Mouse (Mus musculus): ENCODE data around the gene Litaf. TPM values are rescaled to one million over a fixed set of nuclear protein-coding genes. Genes with fewer than 3 reads are reported as not detected.

Gene Litaf
- polyA plus RNA-seq, 1 experiment, result 241 TPM

DNA sequence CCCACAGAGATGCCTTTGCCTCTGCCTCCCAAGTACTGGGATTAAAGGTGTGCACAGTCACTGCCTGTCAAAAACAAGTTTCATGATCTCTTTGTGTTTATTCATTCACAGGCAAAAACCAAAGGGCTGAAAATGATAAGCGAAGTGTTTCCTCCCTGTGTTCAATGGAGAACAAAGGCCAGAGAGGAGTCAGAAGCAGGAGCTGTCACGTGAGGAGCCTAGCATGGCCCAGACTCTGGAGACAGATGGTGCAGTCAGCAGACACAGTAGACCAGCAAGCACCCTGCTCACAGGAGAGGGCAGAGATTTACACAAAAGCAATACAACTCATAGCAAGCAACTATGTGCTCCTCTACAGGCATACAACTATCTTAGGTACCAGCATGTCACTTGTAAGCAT, 113.9 kb downstream of the Litaf start:
- no peak overlapping the region for H3K27ac ChIP-seq (ENCODE audit: insufficient read depth, low read depth, low read length)
- H3K4me1 ChIP-seq (ENCODE audit: control insufficient read depth, insufficient read depth, low read length), result peaks cover 14% of the 10 kb centered on the region
- no peak for TF ChIP-seq CTCF (IDR thresholded peaks at IDR 0.05; ENCODE audit: low read depth, low read length)
- TF ChIP-seq POLR2A (IDR thresholded peaks at IDR 0.05; ENCODE audit: borderline replicate concordance, low read depth, low read length), result no peak
- H3K4me3 ChIP-seq (ENCODE audit: insufficient read depth, low read length), result no peak overlapping the region

DNA sequence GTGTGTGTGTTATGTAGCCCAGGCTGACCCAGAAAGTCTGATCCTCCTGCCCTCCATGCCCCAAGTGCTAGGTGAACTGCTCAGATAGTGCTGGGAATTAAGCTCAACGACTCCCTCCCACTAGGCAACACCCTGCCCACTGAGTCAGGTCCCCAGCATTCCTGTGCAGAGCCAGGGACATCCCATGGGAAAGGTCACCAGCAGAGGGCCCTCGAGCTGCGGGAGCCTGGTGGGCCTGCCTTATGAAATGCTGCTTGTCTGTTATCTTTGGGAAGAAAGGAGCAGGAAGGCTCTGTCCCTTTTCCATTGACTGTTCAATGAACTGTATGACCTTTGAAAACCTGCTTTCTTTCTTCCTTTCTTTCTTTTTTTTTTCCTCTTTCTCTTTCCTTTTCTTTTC, 114.4 kb downstream of the Litaf start:
- TF ChIP-seq POLR2A (IDR thresholded peaks at IDR 0.05; ENCODE audit: borderline replicate concordance, low read depth, low read length) (no peak), CTCF (IDR thresholded peaks at IDR 0.05; ENCODE audit: low read depth, low read length) (0 out of 2 replicates have a peak, but pooled peaks have one; percentile 13)
- H3K4me3 ChIP-seq (ENCODE audit: insufficient read depth, low read length), result no peak overlapping the region
- peaks cover 14% of the 10 kb centered on the region for H3K4me1 ChIP-seq (ENCODE audit: control insufficient read depth, insufficient read depth, low read length)
- H3K27ac ChIP-seq (ENCODE audit: insufficient read depth, low read depth, low read length), result no peak overlapping the region

DNA sequence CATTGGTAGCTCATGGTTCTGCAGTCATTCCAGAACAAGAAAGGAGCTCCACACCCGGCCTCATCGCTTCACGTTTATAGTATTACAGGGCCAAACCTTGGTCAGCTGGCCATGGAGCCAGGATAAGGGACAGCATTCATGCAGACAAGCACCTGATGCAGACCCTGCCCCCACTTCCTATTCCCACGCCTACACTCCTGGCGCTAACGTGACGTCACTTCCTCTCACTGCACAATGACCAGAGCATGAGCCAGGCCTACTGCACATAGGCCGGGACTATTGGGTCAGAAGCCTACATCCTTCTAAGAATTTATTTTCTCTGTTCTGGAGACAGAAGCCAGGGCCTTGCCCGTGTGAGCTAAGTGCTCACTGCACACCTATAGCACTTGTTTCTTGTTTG, 115.4 kb downstream of the Litaf start:
- H3K4me1 ChIP-seq (ENCODE audit: control insufficient read depth, insufficient read depth, low read length), result peaks cover 17% of the 10 kb centered on the region
- no peak overlapping the region for H3K4me3 ChIP-seq (ENCODE audit: insufficient read depth, low read length)

DNA sequence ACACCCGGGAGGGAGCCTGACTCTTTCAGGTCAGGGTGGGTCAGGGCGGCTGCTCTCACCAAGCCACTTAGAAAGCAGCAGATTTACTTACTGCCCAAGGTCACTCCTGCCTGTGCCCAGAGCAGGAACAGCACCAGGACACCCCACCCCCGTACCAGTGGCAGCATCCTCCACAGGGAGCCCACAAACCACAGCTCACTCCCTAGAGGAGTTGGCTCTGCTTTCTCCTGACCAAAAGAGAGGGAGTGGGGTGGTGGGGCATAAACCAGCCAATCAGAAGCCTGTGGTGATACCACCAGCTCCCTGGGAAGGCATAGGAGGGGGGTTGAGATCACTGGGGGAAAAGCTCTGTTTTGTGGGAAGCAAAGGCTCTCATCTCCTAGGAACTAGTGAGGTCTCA, 118.2 kb downstream of the Litaf start:
- Histone ChIP-seq H3K4me1 (ENCODE audit: control insufficient read depth, insufficient read depth, low read length) (peaks cover 19% of the 10 kb centered on the region), H3K4me3 (ENCODE audit: insufficient read depth, low read length) (no peak overlapping the region), H3K27ac (ENCODE audit: insufficient read depth, low read depth, low read length) (no peak overlapping the region)
- TF ChIP-seq POLR2A (IDR thresholded peaks at IDR 0.05; ENCODE audit: borderline replicate concordance, low read depth, low read length), result no peak
- TF ChIP-seq CTCF (IDR thresholded peaks at IDR 0.05; ENCODE audit: low read depth, low read length), result no peak

More for the DNA sequence above, 115.4 kb downstream of the Litaf start:
- TF ChIP-seq POLR2A (IDR thresholded peaks at IDR 0.05; ENCODE audit: borderline replicate concordance, low read depth, low read length) (no peak), CTCF (IDR thresholded peaks at IDR 0.05; ENCODE audit: low read depth, low read length) (no peak)
- no peak overlapping the region for H3K27ac ChIP-seq (ENCODE audit: insufficient read depth, low read depth, low read length)

DNA sequence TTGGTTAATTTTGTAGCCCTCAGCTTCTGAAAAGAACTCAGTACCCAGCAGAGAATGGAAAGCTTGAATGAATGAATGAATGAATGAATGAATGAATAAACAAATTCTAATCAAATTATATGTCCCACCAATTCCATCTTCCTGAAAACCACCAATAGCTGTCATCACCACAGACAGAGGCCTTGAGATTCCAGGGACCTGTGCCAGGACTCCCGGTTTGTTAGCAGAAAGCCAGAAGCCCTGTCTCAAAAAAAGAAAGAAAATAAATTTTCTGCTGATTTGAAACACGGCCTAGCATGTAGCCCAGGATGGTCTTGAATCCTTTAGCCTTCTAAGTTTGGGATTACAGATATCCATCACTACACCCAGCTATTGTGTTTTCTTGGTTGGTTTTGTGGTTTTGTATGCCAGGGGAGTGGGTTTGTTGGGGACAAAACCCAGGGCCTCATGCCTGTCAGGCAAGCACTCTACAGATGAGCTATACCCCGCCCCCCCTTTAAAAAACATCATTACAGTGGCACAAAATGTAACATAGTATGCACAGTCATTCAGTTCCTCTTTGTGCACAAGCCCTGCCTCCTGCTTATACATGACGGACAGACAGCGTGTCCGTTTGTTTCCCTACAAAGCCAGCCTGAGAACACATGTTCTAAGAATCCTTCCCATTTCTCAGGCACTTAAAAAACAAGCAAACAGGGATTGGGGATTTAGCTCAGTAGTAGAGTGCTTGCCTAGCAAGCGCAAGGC, 120.4 kb downstream of the Litaf start:
- TF ChIP-seq CTCF (IDR thresholded peaks at IDR 0.05; ENCODE audit: low read depth, low read length), result no peak
- no peak for TF ChIP-seq POLR2A (IDR thresholded peaks at IDR 0.05; ENCODE audit: borderline replicate concordance, low read depth, low read length)
- H3K4me1 ChIP-seq (ENCODE audit: control insufficient read depth, insufficient read depth, low read length), result peaks cover 10% of the 10 kb centered on the region
- peak overlapping the region; percentile 17; the same call in 1 of the 2 replicates for H3K27ac ChIP-seq (ENCODE audit: insufficient read depth, low read depth, low read length)
- no peak overlapping the region for H3K4me3 ChIP-seq (ENCODE audit: insufficient read depth, low read length)

DNA sequence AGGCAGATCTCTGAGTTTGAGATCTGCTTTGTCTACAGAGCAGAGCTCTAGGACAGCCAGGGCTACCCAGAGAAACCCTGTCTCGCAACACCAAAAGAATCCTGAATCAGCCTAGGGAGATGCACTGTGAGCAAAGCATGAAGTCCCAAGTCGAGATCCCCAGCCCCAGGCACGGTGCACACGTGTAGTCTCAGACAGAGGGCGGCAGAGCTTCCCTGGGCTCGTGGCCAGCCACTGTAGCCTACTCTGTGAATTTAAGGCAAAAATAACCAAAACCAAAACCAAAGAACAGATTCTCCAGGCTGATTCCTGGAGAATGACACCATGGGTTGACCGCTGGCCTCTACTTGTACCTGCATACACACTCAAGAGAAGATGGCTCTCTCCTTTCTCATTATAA, 121.4 kb downstream of the Litaf start:
- TF ChIP-seq POLR2A (IDR thresholded peaks at IDR 0.05; ENCODE audit: borderline replicate concordance, low read depth, low read length) (no peak), CTCF (IDR thresholded peaks at IDR 0.05; ENCODE audit: low read depth, low read length) (no peak)
- Histone ChIP-seq H3K27ac (ENCODE audit: insufficient read depth, low read depth, low read length) (no peak overlapping the region), H3K4me1 (ENCODE audit: control insufficient read depth, insufficient read depth, low read length) (peaks cover 6% of the 10 kb centered on the region), H3K4me3 (ENCODE audit: insufficient read depth, low read length) (no peak overlapping the region)

DNA sequence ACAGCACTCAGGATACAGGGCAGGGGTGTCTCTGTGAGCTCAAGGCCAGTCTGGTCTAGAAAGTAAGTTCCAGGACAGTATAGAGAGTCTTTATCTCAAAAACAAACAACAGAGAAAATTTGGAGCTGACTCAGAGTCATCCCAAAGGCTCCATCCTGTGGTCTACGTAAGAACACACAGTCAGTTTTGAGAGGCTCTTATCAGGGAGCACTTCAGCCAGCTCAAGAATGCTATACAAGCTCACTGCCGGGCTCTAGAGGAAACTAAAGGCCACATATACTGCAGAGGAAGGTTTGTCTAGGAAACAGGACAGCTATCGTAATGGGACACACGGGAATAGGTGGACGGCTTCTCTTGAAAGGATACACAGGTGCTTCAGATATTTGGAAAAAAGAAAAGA, 122.7 kb downstream of the Litaf start:
- no peak overlapping the region for H3K27ac ChIP-seq (ENCODE audit: insufficient read depth, low read depth, low read length)
- H3K4me3 ChIP-seq (ENCODE audit: insufficient read depth, low read length), result no peak overlapping the region
- TF ChIP-seq POLR2A (IDR thresholded peaks at IDR 0.05; ENCODE audit: borderline replicate concordance, low read depth, low read length) (no peak), CTCF (IDR thresholded peaks at IDR 0.05; ENCODE audit: low read depth, low read length) (no peak)
- peaks cover 6% of the 10 kb centered on the region for H3K4me1 ChIP-seq (ENCODE audit: control insufficient read depth, insufficient read depth, low read length)

DNA sequence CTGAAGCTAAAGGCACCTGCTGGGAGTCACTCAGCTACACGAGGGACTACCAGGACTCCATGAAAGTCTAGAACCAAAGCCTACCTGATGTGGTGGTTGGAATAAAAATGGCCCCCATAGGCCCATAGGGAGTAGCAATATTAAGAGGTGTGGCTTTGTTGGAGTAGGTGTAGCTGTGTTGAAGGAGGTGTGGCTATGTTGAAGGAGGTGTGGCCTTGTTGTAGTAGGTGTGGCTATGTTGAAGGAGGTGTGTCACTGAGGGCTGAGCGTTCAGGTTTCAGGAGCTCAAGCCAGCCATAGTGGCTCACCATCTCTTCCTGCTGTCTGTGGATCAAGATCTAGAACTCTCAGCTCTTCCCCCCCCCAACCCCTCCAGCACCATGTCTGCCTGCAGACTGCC, 125.3 kb downstream of the Litaf start:
- no peak overlapping the region for H3K4me3 ChIP-seq (ENCODE audit: insufficient read depth, low read length)
- peaks cover 8% of the 10 kb centered on the region for H3K4me1 ChIP-seq (ENCODE audit: control insufficient read depth, insufficient read depth, low read length)
- no peak overlapping the region for H3K27ac ChIP-seq (ENCODE audit: insufficient read depth, low read depth, low read length)
- TF ChIP-seq POLR2A (IDR thresholded peaks at IDR 0.05; ENCODE audit: borderline replicate concordance, low read depth, low read length), result no peak
- no peak for TF ChIP-seq CTCF (IDR thresholded peaks at IDR 0.05; ENCODE audit: low read depth, low read length)

DNA sequence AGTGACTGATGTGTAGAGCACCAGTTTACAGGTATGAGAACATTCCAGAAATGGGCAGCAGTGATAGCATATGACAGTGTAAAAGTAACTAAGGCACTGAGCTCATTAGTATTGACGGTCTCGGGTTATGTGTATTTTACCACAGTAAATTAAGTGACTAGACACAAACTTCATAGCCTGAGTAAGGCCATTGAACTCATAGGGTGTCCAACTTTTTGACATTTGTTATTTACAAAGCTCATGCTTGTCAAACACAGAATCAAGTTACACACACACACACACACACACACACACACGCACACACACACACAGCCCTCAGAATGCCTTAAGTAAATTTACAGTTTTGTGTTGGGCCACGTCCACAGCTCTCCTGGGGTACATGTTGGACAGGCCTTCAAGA, 126.0 kb downstream of the Litaf start:
- no peak overlapping the region for H3K4me3 ChIP-seq (ENCODE audit: insufficient read depth, low read length)
- TF ChIP-seq POLR2A (IDR thresholded peaks at IDR 0.05; ENCODE audit: borderline replicate concordance, low read depth, low read length) (no peak), CTCF (IDR thresholded peaks at IDR 0.05; ENCODE audit: low read depth, low read length) (no peak)

DNA sequence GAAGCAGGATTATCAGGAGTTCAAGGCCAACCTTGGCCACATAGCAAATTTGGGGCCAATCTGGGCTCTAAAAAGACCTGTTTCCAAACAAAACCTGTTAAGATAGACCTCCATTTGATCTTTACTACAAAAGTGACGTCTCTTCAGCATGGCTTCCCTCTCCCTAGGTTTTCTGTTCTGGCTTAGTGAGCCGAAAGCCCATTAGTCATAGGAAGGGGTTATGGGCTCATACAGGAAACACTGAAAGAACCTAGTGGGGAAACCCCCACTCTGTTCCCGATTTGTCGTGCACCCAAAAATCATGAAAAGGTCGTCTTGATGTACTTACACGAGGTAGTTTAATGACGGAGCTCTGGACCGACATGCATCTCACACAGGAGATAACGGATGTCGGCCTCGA, 128.5 kb downstream of the Litaf start:
- no peak overlapping the region for H3K27ac ChIP-seq (ENCODE audit: insufficient read depth, low read depth, low read length)
- no peak overlapping the region for H3K4me3 ChIP-seq (ENCODE audit: insufficient read depth, low read length)
- peaks cover 5% of the 10 kb centered on the region; the same call in 1 of the 2 replicates for H3K4me1 ChIP-seq (ENCODE audit: control insufficient read depth, insufficient read depth, low read length)
- TF ChIP-seq CTCF (IDR thresholded peaks at IDR 0.05; ENCODE audit: low read depth, low read length) (no peak), POLR2A (IDR thresholded peaks at IDR 0.05; ENCODE audit: borderline replicate concordance, low read depth, low read length) (no peak)

More for the DNA sequence above, 126.0 kb downstream of the Litaf start:
- Histone ChIP-seq H3K4me1 (ENCODE audit: control insufficient read depth, insufficient read depth, low read length) (peaks cover 5% of the 10 kb centered on the region; the same call in 1 of the 2 replicates), H3K27ac (ENCODE audit: insufficient read depth, low read depth, low read length) (no peak overlapping the region)

Data from bone marrow macrophage, adult 2 months (primary cell).